Mouse (Mus musculus): ENCODE data around the gene Fam104a. TPM values are rescaled to one million over a fixed set of nuclear protein-coding genes. Genes with fewer than 3 reads are reported as not detected.

The Fam104a gene
- total RNA-seq, 1 experiment from 2014 or later, result 22.5 TPM

DNA sequence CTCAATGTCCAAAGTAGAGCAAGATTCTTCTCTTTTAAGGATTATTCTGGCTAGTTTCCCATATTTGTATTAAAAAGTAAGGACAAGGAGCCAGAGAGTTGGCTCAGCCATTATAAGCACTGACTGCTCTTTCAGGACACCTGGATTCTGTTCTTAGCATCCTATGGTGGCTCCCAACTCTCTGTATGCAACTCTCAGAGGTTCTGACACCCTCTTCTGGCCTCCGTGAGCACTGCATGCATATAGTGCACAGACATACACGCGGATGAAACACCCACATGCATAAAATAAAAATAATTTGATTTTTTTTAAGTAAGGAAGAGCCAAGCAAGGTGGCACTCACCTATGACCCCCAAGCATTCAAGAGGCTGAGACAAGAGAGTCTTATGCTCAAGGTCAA is 38.8 kb downstream of the Fam104a start:
- no peak for ATAC-seq (replicated peaks; ENCODE audit: low read depth, poor library complexity, severe bottlenecking)

- peak; percentile 51 for ATAC-seq (replicated peaks; ENCODE audit: low read depth, poor library complexity, severe bottlenecking)
These were observed 45.3 kb downstream of the Fam104a start for GRCm38 (mm10) chr11:113638680-113639079.

- no peak for ATAC-seq (replicated peaks; ENCODE audit: low read depth, poor library complexity, severe bottlenecking)
These were observed 49.2 kb downstream of the Fam104a start for GRCm38 (mm10) chr11:113634699-113635121.

GRCm38 (mm10) chr11:113633398-113633797 is 50.6 kb downstream of the Fam104a start:
- ATAC-seq (replicated peaks; ENCODE audit: low read depth, poor library complexity, severe bottlenecking), result no peak

- no peak for ATAC-seq (replicated peaks; ENCODE audit: low read depth, poor library complexity, severe bottlenecking)
These were observed 51.7 kb downstream of the Fam104a start for GRCm38 (mm10) chr11:113632303-113632702.

GRCm38 (mm10) chr11:113631862-113632261 is 52.1 kb downstream of the Fam104a start:
- ATAC-seq (replicated peaks; ENCODE audit: low read depth, poor library complexity, severe bottlenecking), result no peak

- no peak for ATAC-seq (replicated peaks; ENCODE audit: low read depth, poor library complexity, severe bottlenecking)
These were observed 52.7 kb downstream of the Fam104a start for GRCm38 (mm10) chr11:113631302-113631701.

- 0 out of 2 replicates have a peak, but pooled peaks have one; percentile 39 for ATAC-seq (replicated peaks; ENCODE audit: low read depth, poor library complexity, severe bottlenecking)
These were observed 53.3 kb downstream of the Fam104a start for GRCm38 (mm10) chr11:113630642-113631041.

- 0 out of 2 replicates have a peak, but pooled peaks have one; percentile 29 for ATAC-seq (replicated peaks; ENCODE audit: low read depth, poor library complexity, severe bottlenecking)
These were observed 56.2 kb downstream of the Fam104a start for GRCm38 (mm10) chr11:113627785-113628184.

- ATAC-seq (replicated peaks; ENCODE audit: low read depth, poor library complexity, severe bottlenecking), result no peak
These were observed 58.5 kb downstream of the Fam104a start for GRCm38 (mm10) chr11:113625437-113625836.

- no peak for ATAC-seq (replicated peaks; ENCODE audit: low read depth, poor library complexity, severe bottlenecking)
These were observed 61.9 kb downstream of the Fam104a start for GRCm38 (mm10) chr11:113622028-113622427.

- ATAC-seq (replicated peaks; ENCODE audit: low read depth, poor library complexity, severe bottlenecking), result no peak
These were observed 63.0 kb downstream of the Fam104a start for GRCm38 (mm10) chr11:113621001-113621400.

DNA sequence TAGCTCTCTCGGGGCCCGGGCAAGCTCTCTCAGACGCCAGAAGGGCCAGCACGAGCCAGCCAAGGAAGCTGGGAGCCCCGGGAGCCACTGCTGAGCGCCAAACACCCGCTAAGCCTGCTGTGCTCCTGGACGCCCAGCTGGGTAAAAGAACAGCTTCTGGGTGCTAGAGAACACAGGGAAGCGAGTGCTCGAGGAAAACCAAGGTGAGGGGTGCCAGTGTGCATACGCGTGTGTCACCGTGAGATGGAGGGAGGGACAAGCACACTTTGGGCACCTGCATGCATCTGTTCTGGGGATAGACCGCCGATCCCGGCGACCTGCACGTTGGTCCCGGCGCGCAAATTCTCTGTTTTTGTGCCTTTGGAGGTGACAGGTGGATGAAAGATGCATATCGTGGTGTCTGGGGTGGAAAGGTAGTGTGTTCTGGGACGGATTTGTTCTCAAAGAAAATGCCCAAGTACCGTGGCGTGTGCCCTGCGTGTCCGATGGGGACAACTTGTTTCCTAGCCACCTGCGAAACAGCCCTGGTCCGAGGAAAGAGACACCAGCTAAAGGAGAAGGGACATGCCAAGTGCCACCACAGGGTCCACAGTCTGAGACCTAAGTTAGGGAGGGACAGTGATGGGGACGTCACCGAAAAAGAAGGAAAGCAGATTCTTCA is 64.4 kb downstream of the Fam104a start:
- no peak for ATAC-seq (replicated peaks; ENCODE audit: low read depth, poor library complexity, severe bottlenecking)

- ATAC-seq (replicated peaks; ENCODE audit: low read depth, poor library complexity, severe bottlenecking), result peak; percentile 36
These were observed 65.1 kb downstream of the Fam104a start, which contains the start of gene Sstr2 for GRCm38 (mm10) chr11:113618672-113619419. Sstr2 (plus strand) TSS chr11:113619342.

DNA sequence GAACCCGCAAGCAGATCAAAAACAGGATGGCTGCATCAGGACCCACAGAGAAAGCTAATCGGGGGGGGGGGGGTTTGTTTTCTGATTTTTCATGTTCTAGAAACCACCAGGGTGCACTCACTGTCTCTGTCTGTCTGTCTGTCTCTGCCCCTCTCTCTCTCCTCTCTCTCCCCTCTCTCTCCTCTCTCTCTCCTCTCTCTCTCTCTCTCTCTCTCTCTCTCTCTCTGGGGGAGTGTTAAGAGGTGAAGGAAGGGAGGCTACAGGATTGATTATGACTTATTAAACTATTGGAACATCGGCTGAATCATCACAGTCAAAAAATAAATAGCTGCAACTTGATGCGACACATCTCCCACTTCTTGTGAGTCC is 65.7 kb downstream of the Fam104a start:
- ATAC-seq (replicated peaks; ENCODE audit: low read depth, poor library complexity, severe bottlenecking), result no peak

DNA sequence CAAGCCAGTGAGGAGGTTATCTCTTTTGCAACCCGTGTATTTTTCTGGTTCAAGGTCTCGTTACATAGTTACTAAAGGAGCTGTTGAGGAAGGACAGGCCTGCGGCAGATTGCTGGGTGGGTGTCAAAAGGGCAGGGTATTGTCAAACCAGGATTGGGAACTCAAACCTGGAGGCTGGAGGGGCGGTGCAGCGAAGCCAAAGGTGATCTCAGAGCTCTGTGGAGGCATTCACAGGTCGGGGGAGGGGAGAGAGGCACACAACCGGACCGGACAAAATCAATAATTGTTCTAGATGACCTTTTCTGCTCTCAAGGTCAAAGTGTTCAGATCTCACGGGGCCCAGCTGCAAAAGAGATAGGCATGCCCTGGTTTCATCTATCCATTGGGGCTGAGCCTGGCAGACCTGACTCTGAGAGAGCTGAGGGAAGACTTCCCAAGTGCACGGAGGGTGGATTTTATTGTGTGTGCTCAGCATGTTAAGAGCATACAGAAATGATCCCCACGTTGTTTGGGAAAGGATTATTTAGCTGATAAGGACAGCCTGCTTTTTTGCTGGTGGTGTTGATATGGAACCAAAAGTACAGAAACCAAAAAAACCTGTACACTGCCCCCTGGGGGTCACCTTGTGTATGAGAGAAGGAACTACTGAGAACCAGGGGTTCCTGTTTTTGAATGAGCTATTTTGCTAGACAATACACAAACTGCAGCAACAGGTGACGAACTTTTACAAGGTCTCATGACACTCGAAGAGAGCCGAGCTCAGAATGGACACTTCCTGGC is 66.6 kb downstream of the Fam104a start:
- ATAC-seq (replicated peaks; ENCODE audit: low read depth, poor library complexity, severe bottlenecking), result peak; percentile 57

- ATAC-seq (replicated peaks; ENCODE audit: low read depth, poor library complexity, severe bottlenecking), result peak; percentile 58
These were observed 69.5 kb downstream of the Fam104a start for GRCm38 (mm10) chr11:113614476-113614875.

DNA sequence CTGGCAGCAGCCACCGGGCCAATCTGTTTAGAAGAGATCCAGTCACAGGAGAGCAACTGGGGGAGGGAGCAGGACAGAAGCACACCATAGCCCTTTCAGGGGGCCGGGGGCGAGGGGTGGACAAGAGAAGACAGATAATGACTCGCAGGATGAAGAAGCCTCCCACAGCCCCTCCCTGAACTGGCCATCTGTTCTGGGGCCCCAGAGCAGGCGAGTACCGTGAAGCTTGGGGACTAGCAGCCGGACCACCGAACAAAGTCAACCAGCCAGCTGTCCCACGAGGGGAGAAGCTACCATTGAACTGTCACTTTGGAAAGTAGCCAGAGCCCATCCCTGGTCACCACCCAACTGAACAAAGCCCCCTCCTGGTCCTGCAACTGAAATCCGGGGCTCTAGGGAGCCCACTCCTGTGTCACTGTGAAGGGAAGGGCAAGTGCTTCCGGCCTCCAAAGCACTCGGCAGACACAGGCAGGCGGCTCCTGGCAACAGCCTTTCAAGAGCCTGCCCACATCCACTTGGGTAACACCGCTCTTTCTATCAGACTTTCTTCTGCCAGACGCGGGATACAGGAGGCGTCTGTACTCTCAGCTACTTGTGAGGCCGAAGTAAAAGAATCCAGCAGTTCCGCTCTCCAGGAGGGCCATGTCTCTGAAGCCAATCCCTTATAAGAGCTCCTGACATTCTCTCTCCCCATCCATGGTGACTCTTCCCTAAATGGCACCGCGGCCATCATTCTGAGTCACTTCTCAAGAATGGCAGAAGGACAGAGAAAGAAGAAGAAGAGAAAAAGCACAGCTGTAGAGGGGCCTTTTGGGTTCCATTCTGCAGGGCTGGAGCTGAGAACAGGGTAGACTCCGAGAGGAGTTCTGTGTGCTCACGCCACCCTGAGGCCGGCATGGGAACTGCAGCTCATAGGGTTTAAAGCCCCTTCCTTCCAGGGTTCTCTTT is 72.0 kb downstream of the Fam104a start:
- peak; percentile 73 for ATAC-seq (replicated peaks; ENCODE audit: low read depth, poor library complexity, severe bottlenecking)

Data from common myeloid progenitor, adult 5-6 weeks (primary cell).